Mouse (Mus musculus) lung, postnatal 36 days (tissue): Measurements from ENCODE around the gene Gba.
A peak's percentile ranks its signal among the peaks of the same experiment; 100 is the strongest.
"Not testable (repeated sequence)": the region's sequence is repeated elsewhere in the genome, so short reads cannot be mapped to it uniquely, and the experiment has no call there.

Experiments
- DNase-seq: peaks from one replicate; pipeline ENCODE4 v3.0.0; 2022; ENCODE audit warnings: mixed read lengths

The Gba gene

GRCm38 (mm10) chr3:89202253-89203141, at the start of gene Gba:
TSS of gene Gba (plus strand) at chr3:89202928.
- peak; percentile 93 for DNase-seq

DNA sequence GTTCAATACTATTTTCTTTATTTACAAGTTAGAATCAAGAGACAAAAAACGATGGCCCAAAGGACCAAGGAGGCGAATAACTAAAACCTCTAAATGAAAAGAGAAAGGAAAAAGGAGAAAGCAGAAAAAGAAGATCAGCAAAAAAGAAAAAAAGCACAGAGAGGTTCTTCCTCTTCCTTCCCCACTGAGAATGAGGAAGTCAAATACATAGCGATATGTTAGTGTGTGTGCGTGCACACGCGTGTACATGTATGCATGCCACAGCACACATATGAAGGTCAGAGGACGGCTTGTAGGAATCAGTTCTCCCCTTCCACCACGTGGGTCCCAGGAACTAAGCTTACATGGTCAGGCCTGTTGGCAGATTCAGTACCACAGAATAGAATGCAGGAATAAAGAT, 45.8 kb upstream of the Gba start:
- DNase-seq: no peak

DNA sequence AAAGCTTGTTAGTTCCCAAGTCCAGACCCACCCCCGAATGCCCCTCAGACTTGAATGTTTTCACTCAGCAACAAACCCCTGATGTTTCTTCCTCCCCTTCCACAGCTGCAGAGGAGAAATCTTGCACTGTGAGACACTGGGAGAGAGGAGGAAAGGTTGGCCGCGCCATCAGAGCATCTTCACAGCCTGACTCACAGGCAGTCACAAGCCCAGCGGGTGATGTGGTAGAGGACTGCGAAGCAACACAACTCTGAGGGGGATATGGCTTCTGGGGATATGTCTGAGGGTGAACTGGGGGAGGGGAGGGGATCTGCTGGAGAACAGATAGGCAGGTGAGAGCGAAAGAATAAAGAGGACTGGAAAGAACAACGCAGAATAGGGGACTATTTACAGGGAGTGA, 44.1 kb upstream of the Gba start:
- DNase-seq: no peak

- peak; percentile 76 for DNase-seq
These were observed 43.5 kb upstream of the Gba start for GRCm38 (mm10) chr3:89159211-89159610.

DNA sequence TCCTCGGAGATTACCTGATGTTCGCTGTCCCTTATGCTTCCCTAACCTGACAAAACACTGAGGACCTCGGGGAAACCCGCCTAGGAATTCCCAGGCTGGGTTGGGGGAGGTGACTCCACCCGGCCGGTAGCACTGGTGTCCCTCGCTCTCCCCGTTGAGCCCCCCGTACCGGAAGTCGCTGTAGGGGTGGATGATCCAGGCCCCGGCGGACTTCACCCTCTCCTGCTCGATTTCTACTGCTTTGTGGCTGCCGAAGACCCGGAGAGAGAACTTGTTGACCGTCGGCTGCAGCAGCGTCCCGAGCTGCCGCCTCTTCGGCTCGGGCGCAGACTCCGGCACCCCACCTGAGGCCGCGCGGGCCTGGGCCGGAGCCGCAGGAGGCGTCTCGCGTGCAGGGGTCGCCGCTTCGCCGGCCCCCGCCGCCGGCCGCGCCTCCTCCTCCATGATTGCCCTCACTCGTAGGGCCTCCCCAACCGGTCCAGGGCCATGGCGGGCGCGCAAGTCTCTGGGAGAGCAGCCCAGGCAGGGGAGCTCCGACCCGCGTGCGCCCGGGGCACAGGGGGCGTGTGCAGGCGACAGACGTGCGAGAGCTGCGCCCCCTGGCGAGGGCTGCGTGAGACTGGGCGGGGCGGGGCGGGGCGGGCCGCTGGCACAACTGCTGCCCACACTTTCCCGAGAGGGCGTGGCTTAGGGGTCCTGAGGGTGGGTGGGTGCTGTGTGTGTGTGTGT, 42.9 kb upstream of the Gba start, which contains the start of gene Hcn3:
Hcn3 (minus strand) TSS at position 581 of the 729 bp plus-strand sequence.
- DNase-seq: peak; percentile 52

DNA sequence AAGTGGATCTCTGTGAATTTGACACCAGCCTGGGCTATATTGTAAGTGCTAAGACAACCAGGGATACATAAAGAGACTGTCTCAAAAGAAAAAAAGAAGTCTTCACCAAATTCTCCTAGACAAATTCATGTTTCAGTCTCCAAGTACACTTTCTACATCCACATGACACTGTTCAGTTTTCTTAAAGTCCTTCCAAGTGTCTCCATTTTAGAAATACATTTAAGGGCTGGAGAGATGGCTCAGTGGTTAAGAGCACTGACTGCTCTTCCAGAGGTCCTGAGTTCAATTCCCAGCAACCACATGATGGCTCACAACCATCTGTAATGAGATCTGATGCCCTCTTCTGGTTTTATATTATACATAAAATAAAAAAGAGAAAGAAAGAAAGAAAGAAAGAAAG, 41.5 kb upstream of the Gba start:
- not testable (repeated sequence) for DNase-seq

GRCm38 (mm10) chr3:89161786-89162185, 40.9 kb upstream of the Gba start:
- no peak for DNase-seq

GRCm38 (mm10) chr3:89163123-89163522, 39.6 kb upstream of the Gba start:
- no peak for DNase-seq

- no peak for DNase-seq
These were observed 39.0 kb upstream of the Gba start for GRCm38 (mm10) chr3:89163643-89164245.

DNA sequence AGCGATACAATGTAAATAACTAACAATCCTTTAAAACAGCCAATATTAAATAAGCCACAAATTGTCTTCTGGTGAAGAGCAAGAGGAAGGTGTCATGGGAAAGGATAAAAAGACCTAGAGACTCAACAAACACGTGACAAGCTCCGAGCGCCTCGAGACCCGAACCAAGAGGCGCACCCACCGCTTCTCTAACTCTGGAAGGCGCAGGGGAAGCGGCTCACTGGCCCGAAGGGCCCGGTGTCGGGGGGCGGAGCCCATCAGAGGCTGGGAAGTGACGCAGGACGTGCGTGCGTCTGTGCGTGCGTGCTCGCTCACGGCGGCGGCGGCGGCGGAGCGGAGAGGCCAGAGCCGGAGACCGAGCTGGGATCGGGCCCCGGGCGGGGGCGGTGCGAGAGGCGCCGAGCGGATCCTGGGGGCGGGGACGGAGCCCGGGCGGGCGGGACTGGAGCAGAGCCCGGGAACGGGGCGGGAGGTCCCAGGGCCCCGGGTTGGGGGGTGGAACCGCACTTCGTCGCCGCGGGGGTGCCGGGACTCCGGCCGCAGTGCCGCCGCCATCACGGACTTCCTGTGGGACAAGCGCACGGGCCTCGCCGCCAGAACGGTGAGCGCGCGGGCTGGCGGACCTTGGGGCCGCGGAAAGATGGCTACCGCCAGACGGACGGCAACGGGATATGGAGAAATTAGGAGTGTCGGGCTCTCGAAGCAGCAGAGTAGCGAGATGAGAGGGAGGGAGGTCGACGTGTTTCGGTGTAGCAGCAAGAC, 38.0 kb upstream of the Gba start, which contains the start of gene Clk2:
Clk2 (plus strand) TSS at position 290 of the 762 bp plus-strand sequence.
- DNase-seq: peak; percentile 97

GRCm38 (mm10) chr3:89165268-89165870, 37.4 kb upstream of the Gba start:
- DNase-seq: no peak

- DNase-seq: no peak
These were observed 35.8 kb upstream of the Gba start for GRCm38 (mm10) chr3:89166945-89167344.

DNA sequence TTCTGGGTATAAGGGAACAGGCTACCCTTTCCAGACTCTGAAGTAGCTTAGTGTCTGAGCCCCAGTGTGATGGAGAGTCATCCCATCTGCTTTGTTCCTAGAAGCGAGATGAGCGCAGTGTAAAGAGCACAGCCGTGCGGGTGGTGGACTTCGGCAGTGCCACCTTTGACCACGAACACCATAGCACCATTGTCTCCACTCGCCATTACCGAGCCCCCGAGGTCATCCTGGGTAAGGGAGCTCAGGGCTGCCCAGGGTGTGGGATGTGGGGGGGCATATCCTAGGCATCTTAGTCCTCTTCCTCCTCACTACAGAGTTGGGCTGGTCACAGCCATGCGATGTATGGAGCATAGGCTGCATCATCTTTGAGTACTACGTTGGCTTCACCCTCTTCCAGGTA, 27.9 kb upstream of the Gba start:
- DNase-seq: no peak

DNA sequence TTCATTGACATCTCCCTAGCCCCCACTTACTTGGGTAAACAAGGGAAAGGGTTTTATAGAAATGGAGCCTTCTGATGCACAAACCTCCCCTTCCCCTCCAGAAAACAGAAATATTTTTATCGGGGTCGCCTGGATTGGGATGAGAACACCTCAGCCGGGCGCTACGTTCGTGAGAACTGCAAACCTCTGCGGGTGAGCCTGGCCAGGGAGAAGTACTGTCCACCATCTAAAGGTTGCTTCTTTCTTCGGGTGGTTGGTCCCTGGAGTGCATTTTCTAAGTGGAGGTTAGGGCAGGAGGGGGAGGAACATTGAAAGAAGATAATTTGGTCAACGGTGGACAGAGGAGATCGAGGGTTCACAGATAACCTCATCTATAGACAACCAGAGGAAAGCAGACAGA, 27.2 kb upstream of the Gba start:
- DNase-seq: no peak

- DNase-seq: no peak
These were observed 26.3 kb upstream of the Gba start for GRCm38 (mm10) chr3:89176421-89176820.

GRCm38 (mm10) chr3:89177242-89178106, 25.3 kb upstream of the Gba start, which contains the start of gene Scamp3:
TSS of gene Scamp3 (plus strand) at chr3:89177473.
- DNase-seq: peak; percentile 95

- no peak for DNase-seq
These were observed 24.7 kb upstream of the Gba start for GRCm38 (mm10) chr3:89178107-89178385.

- no peak for DNase-seq
These were observed 23.7 kb upstream of the Gba start for GRCm38 (mm10) chr3:89179056-89179455.

- DNase-seq: no peak
These were observed 20.8 kb upstream of the Gba start for GRCm38 (mm10) chr3:89181749-89182500.

DNA sequence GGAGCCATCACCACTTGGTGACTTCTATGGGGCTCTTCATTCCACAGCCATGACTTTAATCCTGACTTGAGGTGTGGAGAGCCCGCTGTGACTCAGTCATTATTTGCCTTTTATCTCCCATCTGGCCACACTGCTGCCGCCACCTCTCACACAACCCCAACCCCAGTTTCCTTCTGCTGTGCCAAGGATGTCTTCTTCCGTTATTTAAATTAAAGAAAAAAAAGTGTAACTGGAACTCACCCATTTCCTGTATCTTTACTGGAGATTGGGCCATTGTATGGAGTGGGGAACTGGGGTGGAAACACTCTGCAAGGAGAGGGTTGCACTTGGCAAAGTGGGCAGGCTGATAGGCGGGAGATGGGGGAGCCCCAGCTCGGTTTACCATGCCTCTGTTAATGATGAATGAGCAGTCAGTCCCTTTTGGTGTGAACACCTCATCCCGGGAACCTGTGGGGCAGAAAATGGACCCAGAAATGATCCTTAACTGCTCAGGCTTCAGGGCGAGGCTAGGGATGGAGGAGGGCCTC, 20.1 kb upstream of the Gba start:
- no peak for DNase-seq
